Mouse (Mus musculus) heart, adult 2 months (tissue): ENCODE measurements around the gene Ralgps1.

ENCODE experiments used
- CTCF ChIP-seq: fragments of 200-600 bp; IDR thresholded peaks from 2 replicates; pipeline ENCODE4 v1.8.1; 2022; ENCODE audit warnings: antibody characterized with exemption, mild to moderate bottlenecking, moderate library complexity
- POLR2A ChIP-seq: fragments of 200-500 bp; IDR thresholded peaks from 2 replicates; pipeline ENCODE4 v1.6.1; 2011; ENCODE audit warnings: mild to moderate bottlenecking, low read depth, low read length, control low read depth; ENCODE audit not compliant: insufficient read depth

DNA sequence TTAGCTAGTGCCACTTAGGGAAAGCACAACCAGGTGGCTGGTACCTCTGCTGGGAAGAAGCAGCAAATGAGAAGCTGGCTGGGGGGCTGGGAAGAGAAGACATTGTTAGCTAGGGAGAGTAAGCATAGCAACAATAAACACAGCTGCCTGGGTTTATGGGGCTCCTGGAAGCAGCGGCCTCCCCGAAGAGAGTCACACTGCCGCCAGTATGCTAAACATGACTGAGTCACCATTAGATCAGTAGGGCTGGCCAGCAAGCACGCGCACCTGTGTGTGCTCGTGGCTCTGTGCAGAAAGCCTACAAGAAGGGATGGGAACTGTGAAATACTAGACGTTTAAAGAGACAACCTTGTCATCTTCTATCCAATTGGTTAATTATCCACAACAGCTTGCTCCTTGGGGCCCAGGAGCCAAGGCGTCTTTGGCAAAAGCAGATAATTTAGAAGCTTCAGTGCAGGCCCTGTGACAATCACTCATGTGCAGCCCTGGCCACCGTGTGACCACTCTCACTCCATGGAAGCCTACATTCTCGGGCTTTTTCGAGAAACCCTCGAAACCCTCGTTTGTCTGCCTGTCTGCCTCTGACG is 165.3 kb downstream of the Ralgps1 start:
- TF ChIP-seq CTCF, result no peak
- no peak for TF ChIP-seq POLR2A
